Mouse (Mus musculus) lung, postnatal 0 days (tissue): ENCODE measurements around the gene Cebpg.

Experiments used
- CTCF ChIP-seq: IDR thresholded peaks from 2 replicates; pipeline ENCODE4 v1.5.1; 2016; ENCODE audit warnings: antibody characterized with exemption, mild to moderate bottlenecking
- EP300 ChIP-seq: IDR thresholded peaks from 2 replicates; pipeline ENCODE4 v1.6.1; 2016; ENCODE audit warnings: antibody characterized with exemption, mild to moderate bottlenecking, control low read depth

GRCm38 (mm10) chr7:35058329-35058728 lies 2.0 kb upstream of the Cebpg start:
- TF ChIP-seq CTCF (no peak), EP300 (peak; percentile 70)
